Mouse (Mus musculus) MEL (cell line): Measurements from ENCODE around the gene Apbb2. TPM values are rescaled to one million over a fixed set of nuclear protein-coding genes. Genes with fewer than 3 reads are reported as not detected.

Experiments
- DNase-seq: peaks from one replicate; pipeline ENCODE4 v3.0.0; 2011; ENCODE audit warnings: low read depth, low spot score
- H3K27ac ChIP-seq: 2 replicates; pipeline ENCODE4 v1.5.1; 2012; ENCODE audit warnings: low read depth, mild to moderate bottlenecking, control low read depth, low read length, moderate library complexity; ENCODE audit not compliant: control insufficient read depth
- H3K27me3 ChIP-seq, 2 experiments: fragments of 150-350 bp in 1 of 2; sonication (generic) in 1 of 2; 2 replicates each; pipeline ENCODE4 v1.6.1; 2012; ENCODE audit warnings: low read length in 2 of 2, mild to moderate bottlenecking in 2 of 2, improper control_type of control experiment in 1 of 2, moderate library complexity in 1 of 2; ENCODE audit not compliant: insufficient read depth in 2 of 2, control insufficient read depth in 1 of 2
- H3K36me3 ChIP-seq, 2 experiments: 2 replicates each; pipeline ENCODE4 v1.6.1; 2012 to 2014; ENCODE audit warnings: low read length in 2 of 2, improper control_type of control experiment in 1 of 2, inconsistent platforms in 1 of 2, mild to moderate bottlenecking in 1 of 2; ENCODE audit not compliant: insufficient read depth in 2 of 2, control insufficient read depth in 1 of 2
- H3K4me1 ChIP-seq, 2 experiments: fragments of 150-350 bp in 1 of 2; sonication (generic) in 1 of 2; 2 replicates each; pipeline ENCODE4 v1.6.1; 2012; ENCODE audit warnings: low read length in 2 of 2, improper control_type of control experiment in 1 of 2, mild to moderate bottlenecking in 1 of 2; ENCODE audit not compliant: insufficient read depth in 2 of 2, control insufficient read depth in 1 of 2
- H3K4me3 ChIP-seq, 2 experiments: fragments of 150-350 bp in 1 of 2; sonication (generic) in 1 of 2; 2 replicates each; pipeline ENCODE4 v1.5.1; 2012; ENCODE audit warnings: low read depth in 2 of 2, low read length in 2 of 2, mild to moderate bottlenecking in 2 of 2, moderate library complexity in 2 of 2, control low read depth in 1 of 2, improper control_type of control experiment in 1 of 2; ENCODE audit not compliant: control insufficient read depth in 1 of 2, insufficient read depth in 1 of 2
- H3K79me2 ChIP-seq: 2 replicates; pipeline ENCODE4 v1.6.1; 2012; ENCODE audit warnings: mild to moderate bottlenecking, low read length, moderate library complexity; ENCODE audit not compliant: control insufficient read depth, poor library complexity, insufficient read depth
- H3K9ac ChIP-seq: 2 replicates; pipeline ENCODE4 v1.6.1; 2012; ENCODE audit warnings: low read depth, mild to moderate bottlenecking, control low read depth, low read length, moderate library complexity; ENCODE audit not compliant: control insufficient read depth, poor library complexity, severe bottlenecking
- H3K9me3 ChIP-seq: fragments of 150-350 bp; sonication (generic); replicated peaks from 2 replicates; pipeline ENCODE4 v1.6.1; 2012; ENCODE audit warnings: mild to moderate bottlenecking, low read length, improper control_type of control experiment, moderate library complexity; ENCODE audit not compliant: insufficient read depth
- CHD1 ChIP-seq: IDR thresholded peaks from 2 replicates; pipeline ENCODE4 v1.6.1; 2012; ENCODE audit warnings: low read depth, mild to moderate bottlenecking, inconsistent platforms, low read length, improper control_type of control experiment
- CHD2 ChIP-seq: IDR thresholded peaks from 2 replicates; pipeline ENCODE4 v1.6.1; 2011; ENCODE audit warnings: low read length, improper control_type of control experiment
- CTCF ChIP-seq, 3 experiments: IDR thresholded peaks in 2 of 3; conservative IDR thresholded peaks in 1 of 3; 2 replicates each; pipeline ENCODE4 v1.5.1; 2011 to 2012; ENCODE audit warnings: low read length in 3 of 3, low read depth in 2 of 3, mild to moderate bottlenecking in 2 of 3, improper control_type of control experiment in 1 of 3, inconsistent platforms in 1 of 3, mixed read lengths in 1 of 3, moderate library complexity in 1 of 3; ENCODE audit not compliant: control insufficient read depth in 1 of 3, insufficient read depth in 1 of 3, poor library complexity in 1 of 3, severe bottlenecking in 1 of 3
- EP300 ChIP-seq, 2 experiments: IDR thresholded peaks; 2 replicates each; pipeline ENCODE4 v1.6.1; 2011; ENCODE audit warnings: improper control_type of control experiment in 2 of 2, low read length in 2 of 2, low read depth in 1 of 2, mild to moderate bottlenecking in 1 of 2
- GATA1 ChIP-seq: IDR thresholded peaks from 2 replicates; pipeline ENCODE4 v1.6.1; 2011; ENCODE audit warnings: low read depth, low read length, improper control_type of control experiment
- KAT2A ChIP-seq: conservative IDR thresholded peaks from 2 replicates; pipeline ENCODE4 v1.6.1; 2012; ENCODE audit warnings: low read depth, low read length, improper control_type of control experiment, inconsistent platforms
- MAZ ChIP-seq: IDR thresholded peaks from 2 replicates; pipeline ENCODE4 v1.6.1; 2012; ENCODE audit warnings: low read depth, mild to moderate bottlenecking, inconsistent platforms, low read length, improper control_type of control experiment
- MEF2A ChIP-seq: IDR thresholded peaks from 2 replicates; pipeline ENCODE4 v1.6.1; 2014; ENCODE audit warnings: low read depth, mild to moderate bottlenecking, inconsistent platforms, low read length, improper control_type of control experiment; ENCODE audit not compliant: poor library complexity, insufficient replicate concordance, severe bottlenecking; ENCODE audit errors: extremely low read depth
- MYB ChIP-seq: IDR thresholded peaks from 2 replicates; pipeline ENCODE4 v1.6.1; 2011; ENCODE audit warnings: mild to moderate bottlenecking, low read depth, low read length, improper control_type of control experiment
- MYC ChIP-seq: IDR thresholded peaks from 2 replicates; pipeline ENCODE4 v1.6.1; 2011; ENCODE audit warnings: low read depth, mild to moderate bottlenecking, low read length, improper control_type of control experiment, moderate library complexity
- NELFE ChIP-seq: IDR thresholded peaks from 2 replicates; pipeline ENCODE4 v1.6.1; 2011; ENCODE audit warnings: low read depth, low read length, improper control_type of control experiment
- POLR2AphosphoS2 ChIP-seq: IDR thresholded peaks from 2 replicates; pipeline ENCODE4 v1.6.1; 2011; ENCODE audit warnings: low read length, improper control_type of control experiment
- POLR2AphosphoS5 ChIP-seq: IDR thresholded peaks from 2 replicates; pipeline ENCODE4 v1.6.1; 2012; ENCODE audit warnings: low read depth, borderline replicate concordance, mild to moderate bottlenecking, inconsistent platforms, low read length, moderate library complexity, mixed read lengths
- RAD21 ChIP-seq: IDR thresholded peaks from 2 replicates; pipeline ENCODE4 v1.6.1; 2011; ENCODE audit warnings: mild to moderate bottlenecking, low read depth, low read length, improper control_type of control experiment
- TAL1 ChIP-seq: IDR thresholded peaks from 2 replicates; pipeline ENCODE4 v1.6.1; 2012; ENCODE audit warnings: mild to moderate bottlenecking, inconsistent platforms, low read length, moderate library complexity, mixed read lengths
- TBP ChIP-seq: IDR thresholded peaks from 2 replicates; pipeline ENCODE4 v1.8.0; 2011; ENCODE audit warnings: low read depth, low read length, improper control_type of control experiment
- TCF12 ChIP-seq: IDR thresholded peaks from 2 replicates; pipeline ENCODE4 v1.6.1; 2014; ENCODE audit warnings: low read depth, mild to moderate bottlenecking, inconsistent platforms, low read length, improper control_type of control experiment, moderate library complexity
- USF1 ChIP-seq: IDR thresholded peaks from 2 replicates; pipeline ENCODE4 v1.6.1; 2014; ENCODE audit warnings: low read depth, mild to moderate bottlenecking, inconsistent platforms, low read length, improper control_type of control experiment, moderate library complexity
- USF2 ChIP-seq, 2 experiments: IDR thresholded peaks; 2 replicates each; pipeline ENCODE4 v1.6.1; 2011 to 2012; ENCODE audit warnings: improper control_type of control experiment in 2 of 2, low read length in 2 of 2, borderline replicate concordance in 1 of 2, inconsistent platforms in 1 of 2, low read depth in 1 of 2, mild to moderate bottlenecking in 1 of 2; ENCODE audit not compliant: insufficient read depth in 1 of 2
- ZNF384 ChIP-seq: IDR thresholded peaks from 2 replicates; pipeline ENCODE4 v1.6.1; 2012; ENCODE audit warnings: low read depth, mild to moderate bottlenecking, inconsistent platforms, low read length, improper control_type of control experiment
- polyA plus RNA-seq, 2 experiments: library from polyadenylated mRNA; stranded (reverse) in 1 of 2; unstranded in 1 of 2; fragments of >175 nt in 1 of 2; fragments of >200 nt in 1 of 2; gene quantifications; 2 replicates each; pipeline versions ENCODE4 v1.2.1 to v1.2.4; 2012; ENCODE audit warnings: low replicate concordance in 2 of 2, low read depth in 1 of 2; ENCODE audit not compliant: insufficient read length in 2 of 2, insufficient read depth in 1 of 2, missing spikeins in 1 of 2
- total RNA-seq: library from RNA; depleted of rRNA; stranded (reverse); fragments of 300-350 nt; gene quantifications from 2 replicates; pipeline ENCODE4 v1.2.3, GENCODE M21; 2012

The Apbb2 gene
- total and polyA plus RNA-seq, 3 experiments, result not detected

DNA sequence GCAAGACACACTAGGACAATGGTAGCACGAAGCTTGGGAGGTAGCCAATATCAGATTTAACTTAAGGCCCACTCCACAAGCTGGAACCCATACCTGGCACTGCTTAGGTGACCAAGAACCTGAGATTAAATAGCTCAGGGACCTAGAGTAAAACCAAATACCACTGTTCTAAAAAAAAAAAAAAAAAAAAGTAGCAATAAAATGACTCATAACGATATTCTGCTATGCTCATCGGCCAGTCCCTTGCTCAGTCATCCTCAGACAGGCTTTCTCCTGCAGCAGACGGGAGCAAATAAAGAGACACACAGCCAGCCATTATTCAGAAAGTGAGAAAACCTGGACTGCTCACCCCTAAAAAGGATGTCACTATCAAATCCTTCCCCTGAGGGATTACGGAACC, 47.9 kb downstream of the Apbb2 start:
- H3K36me3 ChIP-seq, result no peaks in the 10 kb centered on the region
- no peak overlapping the region for H3K4me3 ChIP-seq
- H3K4me1 ChIP-seq, result no peaks in the 10 kb centered on the region
- no peak for DNase-seq
- no peaks in the 10 kb centered on the region for H3K27me3 ChIP-seq
- H3K9ac ChIP-seq, result no peak overlapping the region
- no peak overlapping the region for H3K27ac ChIP-seq
- H3K79me2 ChIP-seq, result no peaks in the 10 kb centered on the region
- no peaks in the 10 kb centered on the region for H3K9me3 ChIP-seq
- TF ChIP-seq MYB (no peak), POLR2AphosphoS2 (no peak), USF2 (IDR thresholded peaks at IDR 0.05; ENCODE audit: borderline replicate concordance in 1 of 2, insufficient read depth in 1 of 2, low read depth in 1 of 2, low read length in 2 of 2) (no peak), USF1 (no peak), MYC (no peak), GATA1 (no peak), TAL1 (no peak), MAZ (no peak), KAT2A (no peak), EP300 (IDR thresholded peaks at IDR 0.05; ENCODE audit: low read depth in 1 of 2, low read length in 2 of 2) (no peak)

GRCm38 (mm10) chr5:66569141-66569801, 49.3 kb downstream of the Apbb2 start:
- DNase-seq, result no peak
- H3K36me3 ChIP-seq, result no peaks in the 10 kb centered on the region
- no peak overlapping the region for H3K27ac ChIP-seq
- no peaks in the 10 kb centered on the region for H3K27me3 ChIP-seq
- H3K9ac ChIP-seq, result no peak overlapping the region
- H3K79me2 ChIP-seq, result no peaks in the 10 kb centered on the region
- TF ChIP-seq ZNF384 (no peak), TBP (no peak), POLR2AphosphoS5 (no peak), CHD2 (no peak), MEF2A (no peak), CHD1 (no peak), RAD21 (no peak), TCF12 (no peak), CTCF (IDR thresholded peaks at IDR 0.05 in 2 of 3, conservative IDR thresholded peaks at IDR 0.05 in 1 of 3; ENCODE audit: control insufficient read depth in 1 of 3, insufficient read depth in 1 of 3, low read depth in 2 of 3, low read length in 3 of 3, poor library complexity in 1 of 3, severe bottlenecking in 1 of 3) (no peak), NELFE (no peak)
- H3K9me3 ChIP-seq, result no peaks in the 10 kb centered on the region
- H3K4me1 ChIP-seq, result no peaks in the 10 kb centered on the region
- no peak overlapping the region for H3K4me3 ChIP-seq
